8 mouse cellular contexts compared by ENCODE assay signal in genomic region chr15:98917091-98917490, GRCm38 (mm10). TPM values are rescaled to one million over a fixed set of nuclear protein-coding genes. Genes with fewer than 3 reads are reported as not detected.
DNase-seq lines count a peak whose midpoint lies in the region; ATAC-seq and TF ChIP-seq lines count a peak whose summit lies in the region.

No protein-coding gene starts in this region.

- peak overlapping the region; percentile 80 for H3K4me2 ChIP-seq in embryonic facial prominence, embryonic 13.5 days
- peak overlapping the region; percentile 72 for H3K4me2 ChIP-seq in midbrain, embryonic 13.5 days (replicated peaks)

- no peak for DNase-seq in gastrocnemius, adult 2 months
- DNase-seq in gastrocnemius, postnatal 10 days = no peak
- DNase-seq in CD4-positive helper T cell, adult 2 months (ENCODE audit: low read depth, low spot score) = peak; percentile 45
- DNase-seq in induced T-regulatory cell, adult 2 months (ENCODE audit: low read depth) = peak; percentile 66
- no peak for DNase-seq in thymus, postnatal 14 days

- H3K9ac ChIP-seq in embryonic facial prominence, embryonic 13.5 days = peak overlapping the region; percentile 90
- H3K9ac ChIP-seq in midbrain, embryonic 13.5 days (replicated peaks) = peak overlapping the region; percentile 87

- intact Hi-C loops in gastrocnemius, adult 2 months (cut with DNase I) = loop anchor here (5.0 kb wide), 1 partner anchor 35 kb away; no protein-coding TSS in a partner anchor

- H3K4me1 ChIP-seq in embryonic facial prominence, embryonic 13.5 days = peaks cover 20% of the 10 kb centered on the region
- H3K4me1 ChIP-seq in midbrain, embryonic 13.5 days (replicated peaks) = peaks cover 33% of the 10 kb centered on the region

- 0% methylated on average over 14 of the region's 14 CpGs for WGBS in embryonic facial prominence, embryonic 13.5 days
- WGBS in midbrain, embryonic 13.5 days = under 1% methylated on average over 14 of the region's 14 CpGs

- peaks cover 32% of the 10 kb centered on the region for H3K36me3 ChIP-seq in embryonic facial prominence, embryonic 13.5 days
- peaks cover 32% of the 10 kb centered on the region for H3K36me3 ChIP-seq in midbrain, embryonic 13.5 days

- peak overlapping the region; percentile 85 for H3K4me3 ChIP-seq in gastrocnemius, adult 2 months
- peak overlapping the region; percentile 84 for H3K4me3 ChIP-seq in embryonic facial prominence, embryonic 13.5 days
- peak overlapping the region; percentile 88 for H3K4me3 ChIP-seq in midbrain, embryonic 13.5 days (replicated peaks)

- H3K9me3 ChIP-seq in embryonic facial prominence, embryonic 13.5 days = no peaks in the 10 kb centered on the region
- no peaks in the 10 kb centered on the region for H3K9me3 ChIP-seq in midbrain, embryonic 13.5 days

- peak overlapping the region; percentile 98 for H3K27ac ChIP-seq in gastrocnemius, adult 2 months
- H3K27ac ChIP-seq in embryonic facial prominence, embryonic 13.5 days = peak overlapping the region; percentile 98
- peak overlapping the region; percentile 97 for H3K27ac ChIP-seq in midbrain, embryonic 13.5 days

- ATAC-seq in embryonic facial prominence, embryonic 13.5 days (ENCODE audit: insufficient number of reproducible peaks, insufficient read depth, low FRiP score, low TSS enrichment, low read depth) = no peak
- no peak for ATAC-seq in midbrain, embryonic 13.5 days
- no peak for ATAC-seq in frontal cortex, adult (ENCODE audit: low TSS enrichment)

- H3K27me3 ChIP-seq in embryonic facial prominence, embryonic 13.5 days = no peaks in the 10 kb centered on the region
- no peaks in the 10 kb centered on the region for H3K27me3 ChIP-seq in midbrain, embryonic 13.5 days

- no peak for TF ChIP-seq CTCF in gastrocnemius, adult 2 months (IDR thresholded peaks at IDR 0.05)

RNA-seq across cellular contexts. Expression of gene Lmbr1l, which starts 0.9 kb away (rescaled TPM):
- 1 to 10 TPM; 5.2 to 6.9 TPM for total RNA-seq in gastrocnemius, adult 2 months (2021)
- total RNA-seq in gastrocnemius, postnatal 10 days (2021) = 1 to 10 TPM; 8.1 to 9.9 TPM
- 26.8 and 27.8 TPM in 2 replicates for polyA plus RNA-seq in embryonic facial prominence, embryonic 13.5 days (2015; fragmentation: Nextera tagmentation; extraction: Ambion mirVana)
- polyA plus RNA-seq in midbrain, embryonic 13.5 days (2015; fragmentation: Nextera tagmentation; extraction: Ambion mirVana) = 40.7 and 50.1 TPM in 2 replicates

RNA-seq across cellular contexts. Expression of gene Tuba1b, which starts 17.3 kb away (rescaled TPM):
- total RNA-seq in gastrocnemius, adult 2 months (2021) = 10 to 100 TPM; 15.8 to 33.9 TPM
- total RNA-seq in gastrocnemius, postnatal 10 days (2021) = 100 to 1,000 TPM; 188 to 204 TPM
- polyA plus RNA-seq in embryonic facial prominence, embryonic 13.5 days (2015; fragmentation: Nextera tagmentation; extraction: Ambion mirVana) = 1,422 and 1,651 TPM in 2 replicates
- 1,161 and 1,231 TPM in 2 replicates for polyA plus RNA-seq in midbrain, embryonic 13.5 days (2015; fragmentation: Nextera tagmentation; extraction: Ambion mirVana)

RNA-seq across cellular contexts. Expression of gene Dhh, which starts 18.8 kb away (rescaled TPM):
- total RNA-seq in gastrocnemius, adult 2 months (2021) = under 1 TPM; 0.81 to 0.82 TPM
- 1 to 10 TPM; 3.6 to 4.0 TPM for total RNA-seq in gastrocnemius, postnatal 10 days (2021)
- 0.52 and 0.54 TPM in 2 replicates for polyA plus RNA-seq in embryonic facial prominence, embryonic 13.5 days (2015; fragmentation: Nextera tagmentation; extraction: Ambion mirVana)
- 0.48 and 0.82 TPM in 2 replicates for polyA plus RNA-seq in midbrain, embryonic 13.5 days (2015; fragmentation: Nextera tagmentation; extraction: Ambion mirVana)

RNA-seq across cellular contexts. Expression of gene Rhebl1, which starts 22.8 kb away (rescaled TPM):
- total RNA-seq in gastrocnemius, adult 2 months (2021) = 1 to 10 TPM in 1 of 2 experiments, under 1 TPM in 1; 0.92 to 2.2 TPM
- 1 to 10 TPM; 2.1 to 2.7 TPM for total RNA-seq in gastrocnemius, postnatal 10 days (2021)
- 22.9 and 23.4 TPM in 2 replicates for polyA plus RNA-seq in embryonic facial prominence, embryonic 13.5 days (2015; fragmentation: Nextera tagmentation; extraction: Ambion mirVana)
- polyA plus RNA-seq in midbrain, embryonic 13.5 days (2015; fragmentation: Nextera tagmentation; extraction: Ambion mirVana) = 33.0 and 33.9 TPM in 2 replicates

RNA-seq across cellular contexts. Expression of gene Gm49450, which starts 36.3 kb away (rescaled TPM):
- total RNA-seq in gastrocnemius, adult 2 months (2021) = not detected
- not detected for total RNA-seq in gastrocnemius, postnatal 10 days (2021)
- polyA plus RNA-seq in embryonic facial prominence, embryonic 13.5 days (2015; fragmentation: Nextera tagmentation; extraction: Ambion mirVana) = not detected in 2 replicates
- not detected in 2 replicates for polyA plus RNA-seq in midbrain, embryonic 13.5 days (2015; fragmentation: Nextera tagmentation; extraction: Ambion mirVana)

Comparison
In these comparisons a context has a peak if more than half of its experiments do, and no peak if none do; other contexts are left out.
1. RNA of gene Tuba1b, which starts 17.3 kb away (total RNA-seq): 188 to 204 TPM in gastrocnemius, postnatal 10 days; 15.8 to 33.9 TPM in gastrocnemius, adult 2 months; every median in the first group is over 4 times any median in the second.
2. DNase-seq: peak in CD4-positive helper T cell, adult 2 months (single experiment) and induced T-regulatory cell, adult 2 months (single experiment); none in gastrocnemius, adult 2 months (single experiment), gastrocnemius, postnatal 10 days (single experiment) and thymus, postnatal 14 days (single experiment).
3. Peak in every context shown above with its lines, with median percentiles within 50 percentile points of each other: H3K27ac ChIP-seq and H3K4me3 ChIP-seq.